Mouse (Mus musculus) CH12.LX (cell line): ENCODE results near the gene Cfap52. TPM values are rescaled to one million over a fixed set of nuclear protein-coding genes. Genes with fewer than 3 reads are reported as not detected.
A peak's percentile ranks its signal among the peaks of the same experiment; 100 is the strongest.

Source experiments
- DNase-seq: peaks from one replicate; pipeline ENCODE4 v3.0.0-alpha.2; 2013; ENCODE audit errors: extremely low read depth
- H3K27ac ChIP-seq: 2 replicates; pipeline ENCODE4 v1.5.1; 2012; ENCODE audit warnings: low read depth, mild to moderate bottlenecking, control low read depth, moderate library complexity; ENCODE audit not compliant: insufficient read depth
- H3K27me3 ChIP-seq: replicated peaks from 2 replicates; pipeline ENCODE3; 2012; ENCODE audit warnings: inconsistent platforms
- H3K36me3 ChIP-seq, 2 experiments: replicated peaks in 1 of 2; 2 replicates each; pipeline versions ENCODE3 to v1.6.1; 2012; ENCODE audit warnings: inconsistent platforms in 1 of 2, low read length in 1 of 2, mild to moderate bottlenecking in 1 of 2, mixed read lengths in 1 of 2, moderate library complexity in 1 of 2; ENCODE audit not compliant: control insufficient read depth in 1 of 2, insufficient read depth in 1 of 2
- H3K4me1 ChIP-seq, 2 experiments: 2 replicates each; pipeline ENCODE4 v1.6.1; 2012; ENCODE audit warnings: inconsistent platforms in 1 of 2, moderate library complexity in 1 of 2; ENCODE audit not compliant: insufficient read depth in 2 of 2, control insufficient read depth in 1 of 2
- H3K4me2 ChIP-seq: 2 replicates; pipeline ENCODE4 v1.6.1; 2012; ENCODE audit warnings: low read depth, mild to moderate bottlenecking, control low read depth; ENCODE audit not compliant: poor library complexity, insufficient read depth, severe bottlenecking
- H3K4me3 ChIP-seq, 3 experiments: fragments of 150-350 bp in 1 of 3; sonication (generic) in 1 of 3; replicated peaks in 1 of 3; 2 replicates each; pipeline versions ENCODE3 to v1.5.1; 2011 to 2012; ENCODE audit warnings: low read depth in 2 of 3, low read length in 2 of 3, mild to moderate bottlenecking in 2 of 3, moderate library complexity in 2 of 3, control low read depth in 1 of 3, improper control_type of control experiment in 1 of 3, inconsistent platforms in 1 of 3, mixed read lengths in 1 of 3; ENCODE audit not compliant: poor library complexity in 1 of 3
- H3K79me2 ChIP-seq: replicated peaks from 2 replicates; pipeline ENCODE4 v1.6.1; 2012; ENCODE audit warnings: mild to moderate bottlenecking, moderate library complexity; ENCODE audit not compliant: control insufficient read depth, poor library complexity, insufficient read depth, severe bottlenecking; ENCODE audit errors: extremely low read depth
- H3K9ac ChIP-seq: 2 replicates; pipeline ENCODE4 v1.6.1; 2012; ENCODE audit warnings: low read depth, mild to moderate bottlenecking, control low read depth, moderate library complexity; ENCODE audit not compliant: insufficient read depth
- H3K9me3 ChIP-seq: replicated peaks from 2 replicates; pipeline ENCODE3; 2012; ENCODE audit warnings: low read length, inconsistent platforms, mixed read lengths
- CHD1 ChIP-seq: IDR thresholded peaks from 2 replicates; pipeline ENCODE4 v1.6.1; 2012; ENCODE audit warnings: low read depth, low read length, improper control_type of control experiment, inconsistent platforms
- E2F4 ChIP-seq: IDR thresholded peaks from 2 replicates; pipeline ENCODE4 v1.6.1; 2011; ENCODE audit warnings: low read depth, low read length, improper control_type of control experiment; ENCODE audit not compliant: insufficient replicate concordance
- EP300 ChIP-seq: IDR thresholded peaks from 2 replicates; pipeline ENCODE4 v1.6.1; 2011; ENCODE audit warnings: low read length, improper control_type of control experiment
- GABPA ChIP-seq: IDR thresholded peaks from 2 replicates; pipeline ENCODE4 v1.6.1; 2012; ENCODE audit warnings: low read depth, low read length, improper control_type of control experiment, inconsistent platforms; ENCODE audit not compliant: insufficient replicate concordance
- HCFC1 ChIP-seq: IDR thresholded peaks from 2 replicates; pipeline ENCODE4 v1.6.1; 2012; ENCODE audit warnings: low read depth, mild to moderate bottlenecking, inconsistent platforms, low read length, improper control_type of control experiment
- IRF4 ChIP-seq: IDR thresholded peaks from 2 replicates; pipeline ENCODE4 v1.6.1; 2014; ENCODE audit warnings: low read depth, mild to moderate bottlenecking, inconsistent platforms, low read length, improper control_type of control experiment
- JUN ChIP-seq: IDR thresholded peaks from 2 replicates; pipeline ENCODE4 v1.6.1; 2011; ENCODE audit warnings: low read depth, mild to moderate bottlenecking, low read length, improper control_type of control experiment, moderate library complexity; ENCODE audit not compliant: insufficient read depth
- JUND ChIP-seq: conservative IDR thresholded peaks from 2 replicates; pipeline ENCODE4 v1.6.1; 2011; ENCODE audit warnings: low read depth, low read length, improper control_type of control experiment
- KAT2A ChIP-seq: IDR thresholded peaks from 2 replicates; pipeline ENCODE4 v1.6.1; 2012; ENCODE audit warnings: low read length, improper control_type of control experiment, inconsistent platforms; ENCODE audit not compliant: insufficient replicate concordance
- MAFK ChIP-seq: IDR thresholded peaks from 2 replicates; pipeline ENCODE4 v1.6.1; 2011; ENCODE audit warnings: low read length, improper control_type of control experiment; ENCODE audit not compliant: insufficient replicate concordance
- MAX ChIP-seq: IDR thresholded peaks from 2 replicates; pipeline ENCODE4 v1.6.1; 2011; ENCODE audit warnings: low read length, improper control_type of control experiment
- MAZ ChIP-seq: IDR thresholded peaks from 2 replicates; pipeline ENCODE4 v1.6.1; 2012; ENCODE audit warnings: low read depth, mild to moderate bottlenecking, inconsistent platforms, low read length, improper control_type of control experiment, moderate library complexity
- MEF2A ChIP-seq: IDR thresholded peaks from 2 replicates; pipeline ENCODE4 v1.6.1; 2014; ENCODE audit warnings: low read depth, mild to moderate bottlenecking, inconsistent platforms, low read length, improper control_type of control experiment, borderline replicate concordance
- MXI1 ChIP-seq: IDR thresholded peaks from 2 replicates; pipeline ENCODE4 v1.6.1; 2011; ENCODE audit warnings: mild to moderate bottlenecking, low read depth, low read length, improper control_type of control experiment
- MYC ChIP-seq: IDR thresholded peaks from 2 replicates; pipeline ENCODE4 v1.6.1; 2011; ENCODE audit warnings: low read depth, mild to moderate bottlenecking, improper control_type of control experiment, low read length
- NELFE ChIP-seq: IDR thresholded peaks from 2 replicates; pipeline ENCODE4 v1.6.1; 2011; ENCODE audit warnings: low read depth, low read length, improper control_type of control experiment
- NRF1 ChIP-seq: IDR thresholded peaks from 2 replicates; pipeline ENCODE4 v1.6.1; 2014; ENCODE audit warnings: low read depth, mild to moderate bottlenecking, inconsistent platforms, low read length, improper control_type of control experiment, moderate library complexity
- PAX5 ChIP-seq: IDR thresholded peaks from 2 replicates; pipeline ENCODE4 v1.6.1; 2012; ENCODE audit warnings: low read length, inconsistent platforms, mixed read lengths
- POLR2A ChIP-seq: IDR thresholded peaks from 2 replicates; pipeline ENCODE4 v1.6.1; 2011; ENCODE audit warnings: low read depth, mild to moderate bottlenecking, improper control_type of control experiment, low read length
- POLR2AphosphoS2 ChIP-seq: IDR thresholded peaks from 2 replicates; pipeline ENCODE4 v1.6.1; 2011; ENCODE audit warnings: low read depth, low read length, improper control_type of control experiment
- SIN3A ChIP-seq: IDR thresholded peaks from 2 replicates; pipeline ENCODE4 v1.6.1; 2012; ENCODE audit warnings: low read length, improper control_type of control experiment, inconsistent platforms
- SMC3 ChIP-seq: IDR thresholded peaks from 2 replicates; pipeline ENCODE4 v1.6.1; 2011; ENCODE audit warnings: low read depth, low read length, improper control_type of control experiment
- TBP ChIP-seq: conservative IDR thresholded peaks from 2 replicates; pipeline ENCODE4 v1.6.1; 2011; ENCODE audit warnings: low read depth, low read length, improper control_type of control experiment
- TCF12 ChIP-seq: IDR thresholded peaks from 2 replicates; pipeline ENCODE4 v1.6.1; 2014; ENCODE audit warnings: low read depth, mild to moderate bottlenecking, inconsistent platforms, low read length, improper control_type of control experiment
- USF1 ChIP-seq: IDR thresholded peaks from 2 replicates; pipeline ENCODE4 v1.6.1; 2014; ENCODE audit warnings: low read depth, mild to moderate bottlenecking, inconsistent platforms, low read length, improper control_type of control experiment
- USF2 ChIP-seq: conservative IDR thresholded peaks from 2 replicates; pipeline ENCODE4 v1.6.1; 2011; ENCODE audit warnings: low read depth, low read length, improper control_type of control experiment
- ZKSCAN1 ChIP-seq: IDR thresholded peaks from 2 replicates; pipeline ENCODE4 v1.6.1; 2012; ENCODE audit warnings: low read depth, inconsistent platforms, low read length, improper control_type of control experiment, borderline replicate concordance
- dilution Hi-C: fragments of 300-500 bp; cut with MboI; formaldehyde crosslinking; loops from 2 replicates; pipeline ENCODE4 v1.14.3; 2020; ENCODE audit warnings: low sequenced_read_pairs; ENCODE audit not compliant: extremely low pct_unique_long_range_greater_than_20kb, extremely low pct_ligation_motif_present
- in situ Hi-C: fragments of 300-500 bp; cut with MboI; formaldehyde crosslinking; loops from 3 replicates; pipeline ENCODE4 v1.14.3; 2019; ENCODE audit warnings: low sequenced_read_pairs, low pct_ligation_motif_present, low pct_unique_long_range_greater_than_20kb, mixed read lengths
- polyA plus RNA-seq: library from polyadenylated mRNA; unstranded; fragments of >175 nt; gene quantifications from 2 replicates; pipeline ENCODE4 v1.2.1, GENCODE M21; 2012; ENCODE audit warnings: low read depth; ENCODE audit not compliant: insufficient read length
- total RNA-seq, 2 experiments: library from RNA; depleted of rRNA; stranded (reverse); fragments of 300-350 nt in 1 of 2; fragments of >200 nt in 1 of 2; gene quantifications; 2 replicates each; pipeline ENCODE4 v1.2.3; 2012 to 2014

Cfap52 gene
- total and polyA plus RNA-seq, 3 experiments = 0.20 TPM; not detected in 2

DNA sequence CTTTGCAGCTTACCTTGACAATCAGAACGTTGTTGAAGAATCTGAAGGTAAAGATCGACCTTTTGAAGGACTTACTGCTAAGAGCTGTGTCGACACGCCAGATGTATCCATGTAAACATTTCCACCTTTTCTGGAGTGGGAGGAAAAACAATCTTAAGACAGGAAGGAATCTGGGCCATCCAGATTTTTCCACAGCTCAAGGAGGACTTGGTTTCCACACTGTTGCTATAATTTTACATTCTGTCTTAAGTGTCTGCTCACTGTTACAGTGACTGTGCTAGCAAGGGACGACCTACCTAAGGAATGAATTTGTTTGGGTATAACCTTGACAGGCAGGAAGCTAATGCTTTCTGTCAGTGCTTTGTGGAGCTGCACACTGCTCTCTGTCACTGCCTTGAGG, 7.8 kb upstream of the Cfap52 start:
- dilution Hi-C loops = no loop called here
- H3K79me2 ChIP-seq = 0 out of 2 replicates have a peak, but pooled peaks cover 2% of the 10 kb centered on the region
- no peaks in the 10 kb centered on the region for H3K27me3 ChIP-seq
- no peak overlapping the region for H3K4me2 ChIP-seq
- H3K4me1 ChIP-seq = peaks cover 0 to 13% of the 10 kb centered on the region in 2 experiments; a peak in 2 of 4 replicates
- H3K36me3 ChIP-seq = peaks cover 38 to 78% of the 10 kb centered on the region in 2 experiments
- in situ Hi-C loops = no loop called here
- no peaks in the 10 kb centered on the region for H3K9me3 ChIP-seq
- TF ChIP-seq MEF2A (no peak), POLR2A (no peak), CHD1 (no peak), HCFC1 (no peak)
- DNase-seq = no peak
- H3K27ac ChIP-seq = no peak overlapping the region
- H3K4me3 ChIP-seq = no peak overlapping the region
- H3K9ac ChIP-seq = no peak overlapping the region

- dilution Hi-C loops (no loop called here), in situ Hi-C loops (no loop called here)
- no peak overlapping the region for H3K4me2 ChIP-seq
- no peak overlapping the region for H3K4me3 ChIP-seq
- no peak for DNase-seq
- H3K79me2 ChIP-seq = peaks cover 5% of the 10 kb centered on the region; the same call in 1 of the 2 replicates
- H3K4me1 ChIP-seq = peaks cover 4 to 19% of the 10 kb centered on the region in 2 experiments
- no peaks in the 10 kb centered on the region for H3K9me3 ChIP-seq
- no peaks in the 10 kb centered on the region for H3K27me3 ChIP-seq
- H3K36me3 ChIP-seq = peaks cover 33 to 72% of the 10 kb centered on the region in 2 experiments
- no peak overlapping the region for H3K27ac ChIP-seq
- H3K9ac ChIP-seq = no peak overlapping the region
- TF ChIP-seq E2F4 (no peak), ZKSCAN1 (no peak), NRF1 (no peak), MEF2A (no peak), KAT2A (no peak), USF2 (no peak), POLR2AphosphoS2 (no peak), NELFE (no peak), MAZ (no peak), PAX5 (no peak), MAX (no peak), JUN (no peak), SIN3A (no peak)
Observed at GRCm38 (mm10) chr11:67972606-67973005, 7.2 kb upstream of the Cfap52 start.

- Histone ChIP-seq H3K9ac (no peak overlapping the region), H3K4me2 (peak overlapping the region; percentile 95), H3K4me3 (peak overlapping the region in 1 of 3 experiments; percentile 97), H3K9me3 (no peaks in the 10 kb centered on the region), H3K27me3 (no peaks in the 10 kb centered on the region), H3K27ac (no peak overlapping the region), H3K36me3 (peaks cover 15 to 35% of the 10 kb centered on the region in 2 experiments), H3K79me2 (peaks cover 14% of the 10 kb centered on the region; the same call in 1 of the 2 replicates), H3K4me1 (peaks cover 4 to 32% of the 10 kb centered on the region in 2 experiments)
- in situ Hi-C loops (no loop called here), dilution Hi-C loops (no loop called here)
- no peak for DNase-seq
- TF ChIP-seq PAX5 = no peak
- TF ChIP-seq TBP = no peak
- TF ChIP-seq NRF1 = no peak
- TF ChIP-seq MYC = no peak
- TF ChIP-seq JUND = no peak
- no peak for TF ChIP-seq MXI1
- no peak for TF ChIP-seq GABPA
- no peak for TF ChIP-seq NELFE
- no peak for TF ChIP-seq MAFK
- TF ChIP-seq JUN = no peak
- no peak for TF ChIP-seq IRF4
- no peak for TF ChIP-seq USF1
- TF ChIP-seq HCFC1 = no peak
- no peak for TF ChIP-seq TCF12
- TF ChIP-seq EP300 = no peak
- TF ChIP-seq SMC3 = no peak
- no peak for TF ChIP-seq SIN3A
Observed at GRCm38 (mm10) chr11:67967831-67968230, 2.4 kb upstream of the Cfap52 start.
